Mouse (Mus musculus) erythroblast, embryonic 14.5 days (primary cell): ENCODE measurements around the gene Rora.

Experiments used
- GATA1 ChIP-seq: IDR thresholded peaks from 2 replicates; pipeline ENCODE4 v1.6.1; 2012; ENCODE audit warnings: low read length, inconsistent platforms, mixed read lengths
- TAL1 ChIP-seq: IDR thresholded peaks from 3 replicates; pipeline ENCODE4 v1.6.1; 2012; ENCODE audit warnings: low read length, inconsistent platforms, mixed read lengths

DNA sequence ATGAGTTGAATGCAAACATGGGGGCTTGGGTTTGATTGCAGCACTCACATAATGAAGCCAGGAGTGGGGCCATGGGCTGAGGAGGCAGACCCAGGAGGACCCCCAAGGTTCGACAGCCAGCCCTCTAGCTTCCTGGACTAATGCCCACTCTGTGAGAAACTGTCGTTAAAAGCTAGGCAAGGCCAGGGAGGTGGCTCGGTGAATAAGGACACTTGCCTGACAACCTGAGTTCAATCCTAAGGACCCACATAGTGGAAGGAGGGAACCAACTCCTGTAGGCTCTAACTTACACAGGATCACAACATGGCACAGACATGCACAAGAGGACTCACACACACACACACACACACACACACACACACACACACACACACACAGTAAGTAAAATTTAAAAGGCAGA lies 527.4 kb downstream of the Rora start:
- TF ChIP-seq GATA1 (no peak), TAL1 (no peak)
